Mouse (Mus musculus): Measurements from ENCODE around the gene Samd8. TPM values are rescaled to one million over a fixed set of nuclear protein-coding genes. Genes with fewer than 3 reads are reported as not detected.

Samd8 gene
- total RNA-seq, 2 experiments from 2014 or later: 35.5 to 43.7 TPM

- no peak for DNase-seq
Observed at GRCm38 (mm10) chr14:21792250-21792649, 41.9 kb downstream of the Samd8 start.

GRCm38 (mm10) chr14:21800641-21801040, 50.3 kb downstream of the Samd8 start:
- no peak for DNase-seq

- no peak for DNase-seq
Observed at GRCm38 (mm10) chr14:21801624-21802023, 51.3 kb downstream of the Samd8 start.

GRCm38 (mm10) chr14:21802543-21803206, 52.3 kb downstream of the Samd8 start:
- no peak for DNase-seq

GRCm38 (mm10) chr14:21806203-21806602, 55.9 kb downstream of the Samd8 start:
- DNase-seq: no peak

- no peak for DNase-seq
Observed at GRCm38 (mm10) chr14:21806631-21807160, 56.4 kb downstream of the Samd8 start.

- DNase-seq: no peak
Observed at GRCm38 (mm10) chr14:21808208-21808922, 58.0 kb downstream of the Samd8 start.

GRCm38 (mm10) chr14:21809418-21809817, 59.1 kb downstream of the Samd8 start:
- DNase-seq: no peak

GRCm38 (mm10) chr14:21811301-21811700, 61.0 kb downstream of the Samd8 start:
- no peak for DNase-seq

GRCm38 (mm10) chr14:21811744-21812393, 61.5 kb downstream of the Samd8 start:
- DNase-seq: peak; percentile 13

- peak; percentile 24 for DNase-seq
Observed at GRCm38 (mm10) chr14:21812590-21813162, 62.3 kb downstream of the Samd8 start.

GRCm38 (mm10) chr14:21813216-21813615, 62.9 kb downstream of the Samd8 start:
- no peak for DNase-seq

- DNase-seq: no peak
Observed at GRCm38 (mm10) chr14:21813847-21814246, 63.5 kb downstream of the Samd8 start.

GRCm38 (mm10) chr14:21814606-21815005, 64.3 kb downstream of the Samd8 start:
- no peak for DNase-seq

- DNase-seq: no peak
Observed at GRCm38 (mm10) chr14:21816255-21816654, 65.9 kb downstream of the Samd8 start.

GRCm38 (mm10) chr14:21817453-21817852, 67.1 kb downstream of the Samd8 start:
- DNase-seq: no peak

GRCm38 (mm10) chr14:21820880-21821505, 70.7 kb downstream of the Samd8 start:
- DNase-seq: no peak

- DNase-seq: no peak
Observed at GRCm38 (mm10) chr14:21822307-21822706, 72.0 kb downstream of the Samd8 start.

- DNase-seq: peak; percentile 65
Observed at GRCm38 (mm10) chr14:21822795-21823374, 72.6 kb downstream of the Samd8 start.

GRCm38 (mm10) chr14:21823897-21824296, 73.6 kb downstream of the Samd8 start:
- DNase-seq: no peak

- DNase-seq: no peak
Observed at GRCm38 (mm10) chr14:21824938-21825337, 74.6 kb downstream of the Samd8 start, which contains the start of gene Vdac2. Gene Vdac2 (plus strand): TSS chr14:21825238.

All from gastrocnemius, postnatal 25 days (tissue).